Mouse (Mus musculus): ENCODE measurements around the gene Mcee. TPM values are rescaled to one million over a fixed set of nuclear protein-coding genes. Genes with fewer than 3 reads are reported as not detected.

Gene Mcee
- polyA plus RNA-seq (2012; ENCODE audit: insufficient read depth, insufficient read length, missing spikeins), result 69.6 and 95.3 TPM in 2 replicates

GRCm38 (mm10) chr7:64392122-64392818, at the start of gene Mcee, which contains the start of gene Mphosph10:
TSS of gene Mcee (plus strand) at chr7:64392607.
TSS of gene Mphosph10 (minus strand) at chr7:64392268.
- TF ChIP-seq POLR2A (IDR thresholded peaks at IDR 0.05; ENCODE audit: borderline replicate concordance, low read depth, low read length), result no peak; the same call in 1 of the 2 replicates
- no peak for TF ChIP-seq CTCF (IDR thresholded peaks at IDR 0.05; ENCODE audit: low read depth, low read length)
- peak within 1 kb of the TSS; percentile 94 for H3K4me3 ChIP-seq (ENCODE audit: insufficient read depth, low read length)
- H3K27ac ChIP-seq (ENCODE audit: insufficient read depth, low read depth, low read length), result peak within 1 kb of the TSS; percentile 72
- H3K4me1 ChIP-seq (ENCODE audit: control insufficient read depth, insufficient read depth, low read length), result peaks cover 23% of the 10 kb centered on the region

- Histone ChIP-seq H3K4me1 (ENCODE audit: control insufficient read depth, insufficient read depth, low read length) (0 out of 2 replicates have a peak, but pooled peaks cover 2% of the 10 kb centered on the region), H3K27ac (ENCODE audit: insufficient read depth, low read depth, low read length) (no peak overlapping the region), H3K4me3 (ENCODE audit: insufficient read depth, low read length) (no peak overlapping the region)
- TF ChIP-seq CTCF (IDR thresholded peaks at IDR 0.05; ENCODE audit: low read depth, low read length) (no peak), POLR2A (IDR thresholded peaks at IDR 0.05; ENCODE audit: borderline replicate concordance, low read depth, low read length) (no peak)
Measured at GRCm38 (mm10) chr7:64347813-64348212, 44.6 kb upstream of the Mcee start.

GRCm38 (mm10) chr7:64349147-64349861, 43.1 kb upstream of the Mcee start:
- no peak for TF ChIP-seq CTCF (IDR thresholded peaks at IDR 0.05; ENCODE audit: low read depth, low read length)
- TF ChIP-seq POLR2A (IDR thresholded peaks at IDR 0.05; ENCODE audit: borderline replicate concordance, low read depth, low read length), result no peak
- Histone ChIP-seq H3K27ac (ENCODE audit: insufficient read depth, low read depth, low read length) (no peak overlapping the region), H3K4me3 (ENCODE audit: insufficient read depth, low read length) (no peak overlapping the region), H3K4me1 (ENCODE audit: control insufficient read depth, insufficient read depth, low read length) (0 out of 2 replicates have a peak, but pooled peaks cover 2% of the 10 kb centered on the region)

- TF ChIP-seq CTCF (IDR thresholded peaks at IDR 0.05; ENCODE audit: low read depth, low read length), result no peak
- no peak for TF ChIP-seq POLR2A (IDR thresholded peaks at IDR 0.05; ENCODE audit: borderline replicate concordance, low read depth, low read length)
- Histone ChIP-seq H3K27ac (ENCODE audit: insufficient read depth, low read depth, low read length) (no peak overlapping the region), H3K4me1 (ENCODE audit: control insufficient read depth, insufficient read depth, low read length) (peaks cover 4% of the 10 kb centered on the region; the same call in 1 of the 2 replicates), H3K4me3 (ENCODE audit: insufficient read depth, low read length) (no peak overlapping the region)
Measured at GRCm38 (mm10) chr7:64351087-64351486, 41.3 kb upstream of the Mcee start.

- Histone ChIP-seq H3K4me3 (ENCODE audit: insufficient read depth, low read length) (no peak overlapping the region), H3K4me1 (ENCODE audit: control insufficient read depth, insufficient read depth, low read length) (peaks cover 21% of the 10 kb centered on the region), H3K27ac (ENCODE audit: insufficient read depth, low read depth, low read length) (no peak overlapping the region)
- no peak for TF ChIP-seq POLR2A (IDR thresholded peaks at IDR 0.05; ENCODE audit: borderline replicate concordance, low read depth, low read length)
- TF ChIP-seq CTCF (IDR thresholded peaks at IDR 0.05; ENCODE audit: low read depth, low read length), result no peak
Measured at GRCm38 (mm10) chr7:64354206-64354605, 38.2 kb upstream of the Mcee start.

GRCm38 (mm10) chr7:64356661-64357060, 35.7 kb upstream of the Mcee start:
- no peak overlapping the region for H3K27ac ChIP-seq (ENCODE audit: insufficient read depth, low read depth, low read length)
- no peak overlapping the region for H3K4me3 ChIP-seq (ENCODE audit: insufficient read depth, low read length)

GRCm38 (mm10) chr7:64357405-64357804, 35.0 kb upstream of the Mcee start:
- H3K4me1 ChIP-seq (ENCODE audit: control insufficient read depth, insufficient read depth, low read length), result peaks cover 31% of the 10 kb centered on the region
- H3K4me3 ChIP-seq (ENCODE audit: insufficient read depth, low read length), result no peak overlapping the region
- no peak overlapping the region for H3K27ac ChIP-seq (ENCODE audit: insufficient read depth, low read depth, low read length)
- no peak for TF ChIP-seq POLR2A (IDR thresholded peaks at IDR 0.05; ENCODE audit: borderline replicate concordance, low read depth, low read length)
- no peak for TF ChIP-seq CTCF (IDR thresholded peaks at IDR 0.05; ENCODE audit: low read depth, low read length)

More at GRCm38 (mm10) chr7:64356661-64357060, 35.7 kb upstream of the Mcee start:
- H3K4me1 ChIP-seq (ENCODE audit: control insufficient read depth, insufficient read depth, low read length), result peaks cover 31% of the 10 kb centered on the region
- TF ChIP-seq CTCF (IDR thresholded peaks at IDR 0.05; ENCODE audit: low read depth, low read length), result 0 out of 2 replicates have a peak, but pooled peaks have one; percentile 9
- no peak for TF ChIP-seq POLR2A (IDR thresholded peaks at IDR 0.05; ENCODE audit: borderline replicate concordance, low read depth, low read length)

- TF ChIP-seq CTCF (IDR thresholded peaks at IDR 0.05; ENCODE audit: low read depth, low read length) (no peak), POLR2A (IDR thresholded peaks at IDR 0.05; ENCODE audit: borderline replicate concordance, low read depth, low read length) (no peak)
Measured at GRCm38 (mm10) chr7:64358666-64359065, 33.7 kb upstream of the Mcee start.

GRCm38 (mm10) chr7:64359943-64360585, 32.3 kb upstream of the Mcee start:
- H3K27ac ChIP-seq (ENCODE audit: insufficient read depth, low read depth, low read length), result peak overlapping the region; percentile 7; the same call in 1 of the 2 replicates
- no peak overlapping the region for H3K4me3 ChIP-seq (ENCODE audit: insufficient read depth, low read length)
- TF ChIP-seq CTCF (IDR thresholded peaks at IDR 0.05; ENCODE audit: low read depth, low read length), result no peak
- TF ChIP-seq POLR2A (IDR thresholded peaks at IDR 0.05; ENCODE audit: borderline replicate concordance, low read depth, low read length), result no peak
- H3K4me1 ChIP-seq (ENCODE audit: control insufficient read depth, insufficient read depth, low read length), result peaks cover 31% of the 10 kb centered on the region

More at GRCm38 (mm10) chr7:64358666-64359065, 33.7 kb upstream of the Mcee start:
- peaks cover 31% of the 10 kb centered on the region for H3K4me1 ChIP-seq (ENCODE audit: control insufficient read depth, insufficient read depth, low read length)
- H3K27ac ChIP-seq (ENCODE audit: insufficient read depth, low read depth, low read length), result no peak overlapping the region
- H3K4me3 ChIP-seq (ENCODE audit: insufficient read depth, low read length), result no peak overlapping the region
